Mouse (Mus musculus) hindbrain, embryonic 11.5 days (tissue): ENCODE measurements around the gene Sec1. TPM values are rescaled to one million over a fixed set of nuclear protein-coding genes. Genes with fewer than 3 reads are reported as not detected.
"Not testable (repeated sequence)": the region's sequence is repeated elsewhere in the genome, so short reads cannot be mapped to it uniquely, and the experiment has no call there.

Source experiments
- ATAC-seq: fragments of 200-750 bp; cut with Nextera tagmentation; 2 replicates; pipeline ENCODE4 v1.8.0; 2017; ENCODE audit warnings: mild to moderate bottlenecking, moderate TSS enrichment, moderate library complexity; ENCODE audit not compliant: low FRiP score
- DNase-seq: peaks from one replicate; pipeline ENCODE4 v3.0.0-alpha.2; 2015; ENCODE audit warnings: low spot score
- H3K27ac ChIP-seq: fragments of 300-500 bp; sonication (generic); 2 replicates; pipeline ENCODE4 v1.5.1; 2014; ENCODE audit warnings: mild to moderate bottlenecking, low read depth, low read length
- H3K27me3 ChIP-seq: fragments of 300-500 bp; sonication (generic); 2 replicates; pipeline ENCODE4 v1.6.1; 2014; ENCODE audit warnings: mild to moderate bottlenecking, low read length, moderate library complexity, mixed read lengths; ENCODE audit not compliant: control insufficient read depth, insufficient read depth
- H3K36me3 ChIP-seq: fragments of 300-500 bp; sonication (generic); 2 replicates; pipeline ENCODE4 v1.6.1; 2014; ENCODE audit warnings: mild to moderate bottlenecking, low read length, moderate library complexity, mixed read lengths; ENCODE audit not compliant: control insufficient read depth, insufficient read depth
- H3K4me1 ChIP-seq: fragments of 300-500 bp; sonication (generic); replicated peaks from 2 replicates; pipeline ENCODE4 v1.6.1; 2014; ENCODE audit warnings: low read length, mixed read lengths; ENCODE audit not compliant: control insufficient read depth, insufficient read depth
- H3K4me2 ChIP-seq: fragments of 300-500 bp; sonication (generic); replicated peaks from 2 replicates; pipeline ENCODE4 v1.6.1; 2014; ENCODE audit warnings: mild to moderate bottlenecking, low read depth, low read length
- H3K4me3 ChIP-seq: fragments of 300-500 bp; sonication (generic); 2 replicates; pipeline ENCODE4 v1.5.1; 2014; ENCODE audit warnings: low read depth, low read length
- H3K9ac ChIP-seq: fragments of 300-500 bp; sonication (generic); 2 replicates; pipeline ENCODE4 v1.6.1; 2014; ENCODE audit warnings: low read depth, low read length
- H3K9me3 ChIP-seq: fragments of 300-500 bp; sonication (generic); 2 replicates; pipeline ENCODE4 v1.6.1; 2016; ENCODE audit warnings: low read length; ENCODE audit not compliant: control insufficient read depth
- WGBS: fragments of 180-500 bp; shearing (Covaris S2); extraction: QIAGEN DNeasy Blood & Tissue Kit; methylation state at CpG from one replicate; pipeline ENCODE4 v1.1.7; 2014; 5-methylcytosine and 5-hydroxymethylcytosine counted together
- polyA plus RNA-seq: library from polyadenylated mRNA; unstranded; fragments of >200 nt; fragmentation: Nextera tagmentation; extraction: Ambion mirVana; gene quantifications from 2 replicates; pipeline ENCODE4 v1.2.1, GENCODE M21; 2014

Gene Sec1
- polyA plus RNA-seq, 1 experiment from 2014 or later, result 0.29 TPM

DNA sequence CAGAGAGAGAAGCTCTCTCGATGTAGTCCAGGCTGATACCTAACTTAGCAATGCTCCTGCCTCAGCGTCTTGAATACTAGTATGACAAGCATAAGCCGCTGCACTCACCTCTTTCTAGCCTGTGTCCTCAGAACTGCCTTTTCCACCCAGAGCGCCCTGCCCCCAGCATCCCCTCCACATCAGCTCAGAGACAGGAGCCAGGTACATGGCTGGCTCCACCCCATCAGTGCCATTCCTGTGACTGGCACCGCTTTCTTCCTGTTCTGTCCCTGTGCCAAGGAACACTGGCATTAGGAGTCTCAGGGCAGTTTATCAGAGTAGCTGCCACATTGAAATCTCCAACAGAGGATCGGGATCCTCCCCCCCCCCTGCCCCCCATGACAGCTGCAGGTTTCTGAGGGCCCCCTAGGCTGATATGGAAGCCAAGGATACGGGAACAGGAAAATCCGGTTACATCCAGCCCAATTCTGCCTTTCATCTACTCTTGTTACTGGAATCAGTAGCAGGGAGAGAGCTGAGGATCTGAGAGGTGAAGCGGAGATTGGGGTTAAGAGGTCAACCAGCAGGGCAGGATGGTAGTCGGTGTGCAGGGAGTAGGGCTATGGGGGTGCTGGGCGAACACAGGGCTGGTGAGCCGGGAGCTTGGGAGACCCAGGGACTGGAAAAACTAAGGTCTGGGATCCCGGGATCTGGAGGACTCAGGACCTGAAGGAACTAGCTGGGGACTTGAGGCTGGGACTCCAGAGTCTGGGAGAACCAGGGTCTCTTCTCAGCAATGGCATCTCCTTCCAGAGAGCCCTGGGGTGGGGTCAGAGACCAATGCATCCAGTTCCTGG, 28.7 kb downstream of the Sec1 start:
- Histone ChIP-seq H3K9ac (no peak overlapping the region), H3K27me3 (no peaks in the 10 kb centered on the region), H3K4me1 (no peaks in the 10 kb centered on the region), H3K27ac (no peak overlapping the region), H3K4me2 (no peak overlapping the region), H3K36me3 (no peaks in the 10 kb centered on the region), H3K9me3 (no peaks in the 10 kb centered on the region), H3K4me3 (no peak overlapping the region)
- WGBS, result 60% methylated on average over 13 of the region's 13 CpGs
- ATAC-seq, result no peak
- no peak for DNase-seq

DNA sequence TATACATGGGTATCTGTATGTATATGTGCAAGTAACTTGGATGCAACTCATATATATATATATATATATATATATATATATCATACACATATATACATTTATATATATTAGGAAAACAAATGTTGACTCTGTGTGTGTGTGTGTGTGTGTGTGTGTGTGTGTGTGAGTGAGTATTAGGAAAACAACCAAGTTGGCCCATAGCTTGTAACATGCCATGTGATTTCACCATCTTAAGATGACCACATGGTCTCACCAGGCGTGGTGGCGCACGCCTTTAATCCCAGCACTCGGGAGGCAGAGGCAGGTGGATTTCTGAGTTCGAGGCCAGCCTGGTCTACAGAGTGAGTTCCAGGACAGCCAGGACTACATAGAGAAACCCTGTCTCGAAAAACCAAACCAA, 32.5 kb downstream of the Sec1 start:
- 89% methylated on average over 6 of the region's 6 CpGs for WGBS
- H3K9me3 ChIP-seq, H3K27ac ChIP-seq, H3K4me2 ChIP-seq, H3K4me3 ChIP-seq, H3K4me1 ChIP-seq, H3K27me3 ChIP-seq, H3K36me3 ChIP-seq, DNase-seq, H3K9ac ChIP-seq, ATAC-seq: not testable (repeated sequence)

DNA sequence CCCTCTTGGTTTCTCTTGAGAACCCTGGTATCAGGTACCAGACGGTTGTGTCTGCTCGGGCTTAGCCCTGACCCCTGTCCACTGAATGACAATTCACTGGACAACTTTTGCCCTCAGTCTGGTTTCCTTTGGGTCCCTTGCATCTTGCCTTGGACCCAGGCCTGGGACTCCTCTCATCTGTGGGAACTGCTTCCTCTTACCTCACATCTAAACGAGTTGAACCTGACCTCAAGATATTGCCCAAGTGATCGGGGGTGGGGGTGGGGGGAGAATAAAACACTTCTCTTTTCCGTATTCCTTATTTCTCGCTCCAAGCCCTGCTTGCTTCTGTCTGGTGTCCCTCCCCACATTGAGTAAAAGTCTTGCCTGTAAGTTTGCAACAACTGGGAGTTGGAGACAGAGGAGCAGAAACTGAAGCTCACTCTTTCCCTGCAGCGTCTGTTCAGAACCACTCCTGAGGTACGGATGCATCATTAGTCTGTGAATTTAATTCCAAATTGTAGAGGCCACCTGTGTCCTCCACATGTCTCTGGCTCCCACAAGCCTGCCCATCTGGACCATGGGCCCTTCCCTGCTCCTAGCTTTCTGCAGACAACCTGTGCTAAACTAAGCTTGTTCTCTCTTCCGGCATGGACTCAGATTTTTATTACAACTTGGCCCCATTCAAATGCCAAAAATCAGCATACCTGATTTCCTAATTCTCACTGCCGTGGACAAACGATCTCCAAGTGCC, 33.3 kb downstream of the Sec1 start:
- H3K27me3 ChIP-seq, result no peaks in the 10 kb centered on the region
- H3K4me1 ChIP-seq, result no peaks in the 10 kb centered on the region
- H3K9ac ChIP-seq, result no peak overlapping the region
- WGBS, result 86% methylated on average over 11 of the region's 11 CpGs
- DNase-seq (no peak), ATAC-seq (no peak)
- no peak overlapping the region for H3K27ac ChIP-seq
- no peak overlapping the region for H3K4me2 ChIP-seq
- H3K36me3 ChIP-seq, result no peaks in the 10 kb centered on the region
- H3K4me3 ChIP-seq, result no peak overlapping the region
- H3K9me3 ChIP-seq, result no peaks in the 10 kb centered on the region

DNA sequence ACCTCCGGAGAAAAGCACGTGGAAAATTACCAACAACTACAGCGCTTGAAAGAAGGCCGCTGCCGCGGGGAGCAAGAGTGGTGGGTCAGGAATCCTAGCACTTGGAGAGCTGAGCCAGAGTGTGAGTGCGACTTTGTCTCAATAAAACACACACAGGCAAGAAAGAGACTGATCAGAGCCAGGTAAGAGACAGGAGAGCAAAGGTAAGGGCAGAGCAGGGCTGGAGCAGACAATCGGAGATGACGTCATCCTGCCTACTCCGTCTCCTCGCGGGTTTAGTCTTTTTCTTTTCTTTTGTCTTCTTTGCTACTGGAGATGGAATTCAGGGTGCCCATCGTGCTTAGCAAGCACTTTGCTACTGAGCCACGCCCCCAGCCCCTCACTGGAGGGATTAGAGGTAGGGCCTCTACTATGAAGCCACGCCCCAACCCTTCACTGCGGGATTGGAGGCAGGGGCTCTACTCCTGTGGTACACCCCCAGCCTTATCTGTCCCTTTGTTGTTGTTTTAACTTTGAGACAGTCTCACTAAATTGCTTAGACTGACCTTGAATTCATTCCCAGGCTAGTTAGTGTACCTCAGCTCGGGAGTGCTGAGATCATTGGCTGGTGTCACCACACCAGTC, 39.7 kb downstream of the Sec1 start:
- H3K27me3 ChIP-seq, result no peaks in the 10 kb centered on the region
- ATAC-seq (no peak), DNase-seq (peak; percentile 40)
- no peak overlapping the region for H3K4me3 ChIP-seq
- no peak overlapping the region for H3K27ac ChIP-seq
- H3K4me1 ChIP-seq, result no peaks in the 10 kb centered on the region
- 30% methylated on average over 17 of the region's 17 CpGs for WGBS
- no peaks in the 10 kb centered on the region for H3K9me3 ChIP-seq
- H3K36me3 ChIP-seq, result no peaks in the 10 kb centered on the region
- peak overlapping the region; percentile 11; the same call in 1 of the 2 replicates for H3K4me2 ChIP-seq
- H3K9ac ChIP-seq, result 0 out of 2 replicates have a peak overlapping the region, but pooled peaks have one; percentile 27

DNA sequence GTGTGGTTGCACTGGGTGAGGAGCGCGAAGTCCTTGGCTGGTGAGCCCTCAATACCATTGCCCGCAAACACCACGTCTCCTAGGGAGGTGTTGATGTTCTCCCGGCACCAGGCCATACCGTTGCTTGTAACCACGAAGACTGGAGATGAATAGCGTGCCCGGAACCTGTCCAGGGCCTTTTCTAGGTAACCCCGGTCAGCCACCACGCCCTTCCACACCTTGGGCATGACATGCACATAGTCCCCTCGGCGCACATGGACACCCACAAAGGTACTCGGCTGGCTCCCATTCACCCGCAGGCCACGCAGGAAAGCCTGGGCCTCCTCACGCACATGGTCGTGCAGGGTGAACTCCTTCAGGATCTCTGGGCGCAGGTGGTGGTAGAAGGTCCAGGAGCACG, 43.7 kb downstream of the Sec1 start:
- H3K27ac ChIP-seq, H3K4me2 ChIP-seq, H3K4me3 ChIP-seq, H3K27me3 ChIP-seq, H3K4me1 ChIP-seq, ATAC-seq, DNase-seq, H3K9ac ChIP-seq, H3K9me3 ChIP-seq, H3K36me3 ChIP-seq: not testable (repeated sequence)
- WGBS, result 93% methylated on average over 19 of the region's 20 CpGs

DNA sequence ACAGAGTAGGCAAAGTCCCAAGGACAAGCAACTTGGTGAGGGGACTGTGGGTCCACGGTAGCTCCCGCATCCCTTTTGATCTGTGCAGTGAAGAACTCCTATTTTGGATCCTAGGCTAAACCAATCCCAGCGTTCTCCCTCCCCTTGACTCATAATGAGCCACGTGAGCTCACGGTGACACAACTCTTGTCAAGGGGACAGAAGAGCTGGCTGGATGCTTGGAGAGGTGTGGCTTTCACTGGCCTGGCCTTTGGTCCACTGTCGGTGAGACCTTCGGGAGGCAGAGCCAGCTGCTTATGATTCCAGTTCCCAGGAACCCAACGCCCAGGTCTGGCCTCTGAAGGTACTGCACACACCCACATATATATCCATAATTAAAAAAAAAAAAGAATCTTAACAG, 44.9 kb downstream of the Sec1 start:
- Histone ChIP-seq H3K4me3 (no peak overlapping the region), H3K36me3 (no peaks in the 10 kb centered on the region), H3K4me1 (0 out of 2 replicates have a peak, but pooled peaks cover 1% of the 10 kb centered on the region), H3K9me3 (no peaks in the 10 kb centered on the region), H3K27ac (no peak overlapping the region), H3K4me2 (no peak overlapping the region), H3K27me3 (no peaks in the 10 kb centered on the region), H3K9ac (no peak overlapping the region)
- no peak for ATAC-seq
- WGBS, result 74% methylated on average over 8 of the region's 8 CpGs
- DNase-seq, result no peak

DNA sequence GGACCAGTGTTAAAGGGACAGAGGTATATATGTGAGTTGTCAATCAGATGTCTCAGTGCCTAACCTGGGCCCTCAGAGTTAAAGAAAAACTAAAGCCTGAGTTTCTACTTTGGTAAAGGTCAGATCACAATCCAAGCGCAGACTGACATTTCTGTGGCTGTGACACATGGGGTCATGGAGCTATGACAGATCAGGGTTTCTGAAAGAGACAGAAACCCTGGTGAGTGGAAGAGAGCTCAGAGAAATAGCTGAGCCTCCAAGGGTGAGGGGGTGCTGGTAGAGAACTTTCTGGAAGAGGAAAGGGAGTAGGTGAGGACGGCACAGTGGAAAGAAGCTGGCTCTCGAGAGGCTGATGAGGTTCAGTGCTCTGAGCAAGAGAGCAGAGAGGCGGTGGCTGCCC, 47.5 kb downstream of the Sec1 start:
- no peaks in the 10 kb centered on the region for H3K36me3 ChIP-seq
- peaks cover 2% of the 10 kb centered on the region; the same call in 1 of the 2 replicates for H3K4me1 ChIP-seq
- no peak overlapping the region for H3K9ac ChIP-seq
- H3K4me2 ChIP-seq, result no peak overlapping the region
- DNase-seq (no peak), ATAC-seq (no peak)
- no peak overlapping the region for H3K27ac ChIP-seq
- no peaks in the 10 kb centered on the region for H3K27me3 ChIP-seq
- WGBS, result 85% methylated on average over 4 of the region's 4 CpGs
- no peak overlapping the region for H3K4me3 ChIP-seq
- H3K9me3 ChIP-seq, result no peaks in the 10 kb centered on the region

DNA sequence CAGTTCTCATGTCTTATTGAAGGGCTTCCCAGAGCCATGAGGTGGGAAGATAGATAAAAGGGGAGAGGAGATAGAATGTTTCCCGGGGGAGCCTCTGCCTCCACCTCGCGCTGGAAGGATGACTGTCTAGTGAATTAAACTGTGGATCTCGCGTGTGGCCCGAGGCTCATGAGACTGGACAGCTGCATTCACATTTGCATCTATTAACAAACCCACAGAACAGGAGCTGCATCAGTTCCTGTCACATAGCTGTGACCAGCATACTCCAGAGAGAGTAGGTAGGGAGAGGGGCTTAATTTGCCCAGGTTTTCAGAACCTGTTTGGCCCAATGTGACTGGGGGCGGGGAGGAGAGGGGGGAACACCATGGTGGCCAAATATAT, 48.6 kb downstream of the Sec1 start:
- H3K9ac ChIP-seq, result no peak overlapping the region
- H3K4me2 ChIP-seq, result no peak overlapping the region
- H3K36me3 ChIP-seq, result no peaks in the 10 kb centered on the region
- 64% methylated on average over 7 of the region's 7 CpGs for WGBS
- ATAC-seq, result no peak
- no peak for DNase-seq
- H3K27ac ChIP-seq, result no peak overlapping the region
- no peaks in the 10 kb centered on the region for H3K27me3 ChIP-seq
- H3K9me3 ChIP-seq, result no peaks in the 10 kb centered on the region
- no peak overlapping the region for H3K4me3 ChIP-seq
- H3K4me1 ChIP-seq, result peaks cover 2% of the 10 kb centered on the region; the same call in 1 of the 2 replicates
